Mouse (Mus musculus) megakaryocyte, embryonic 14.5 days (primary cell): ENCODE results near the gene Galnt2. TPM values are rescaled to one million over a fixed set of nuclear protein-coding genes. Genes with fewer than 3 reads are reported as not detected.

ENCODE experiments used
- H3K27me3 ChIP-seq: replicated peaks from 2 replicates; pipeline ENCODE3; 2012; ENCODE audit warnings: inconsistent platforms
- H3K36me3 ChIP-seq: replicated peaks from 2 replicates; pipeline ENCODE3; 2012; ENCODE audit warnings: low read length, inconsistent platforms, mixed read lengths
- H3K4me1 ChIP-seq: 2 replicates; pipeline ENCODE4 v1.6.1; 2012; ENCODE audit warnings: inconsistent platforms
- H3K4me3 ChIP-seq: replicated peaks from 2 replicates; pipeline ENCODE3; 2012; ENCODE audit warnings: moderate library complexity, mild to moderate bottlenecking, inconsistent platforms
- H3K9me3 ChIP-seq: 2 replicates; pipeline ENCODE4 v1.6.1; 2012; ENCODE audit warnings: inconsistent platforms
- FLI1 ChIP-seq: IDR thresholded peaks from 2 replicates; pipeline ENCODE4 v1.6.1; 2012; ENCODE audit warnings: low read length, inconsistent platforms, mixed read lengths
- GATA1 ChIP-seq: IDR thresholded peaks from 3 replicates; pipeline ENCODE4 v1.6.1; 2012; ENCODE audit warnings: mixed read lengths, low read length, inconsistent platforms, borderline replicate concordance
- polyA plus RNA-seq: library from polyadenylated mRNA; stranded (reverse); fragments of >175 nt; gene quantifications from 2 replicates; pipeline ENCODE4 v1.2.3, GENCODE M21; 2012; ENCODE audit warnings: low replicate concordance; ENCODE audit not compliant: insufficient read depth

The Galnt2 gene
- polyA plus RNA-seq, 1 experiment: 143 TPM

GRCm38 (mm10) chr8:124348087-124348486, 116.9 kb downstream of the Galnt2 start:
- TF ChIP-seq GATA1 (no peak), FLI1 (no peak)
- H3K4me3 ChIP-seq: no peak overlapping the region

GRCm38 (mm10) chr8:124349663-124350062, 118.5 kb downstream of the Galnt2 start:
- Histone ChIP-seq H3K4me3 (peak overlapping the region; percentile 38), H3K36me3 (peaks cover 32% of the 10 kb centered on the region), H3K4me1 (peaks cover 50% of the 10 kb centered on the region), H3K27me3 (peaks cover 13% of the 10 kb centered on the region), H3K9me3 (no peaks in the 10 kb centered on the region)
- no peak for TF ChIP-seq GATA1
- no peak for TF ChIP-seq FLI1

More at GRCm38 (mm10) chr8:124348087-124348486, 116.9 kb downstream of the Galnt2 start:
- H3K4me1 ChIP-seq: peaks cover 60% of the 10 kb centered on the region
- no peaks in the 10 kb centered on the region for H3K9me3 ChIP-seq
- peaks cover 9% of the 10 kb centered on the region for H3K27me3 ChIP-seq
- H3K36me3 ChIP-seq: peaks cover 48% of the 10 kb centered on the region

- H3K4me1 ChIP-seq: peaks cover 33% of the 10 kb centered on the region
- TF ChIP-seq GATA1 (no peak), FLI1 (no peak)
- H3K9me3 ChIP-seq: peaks cover 6% of the 10 kb centered on the region
- peaks cover 12% of the 10 kb centered on the region for H3K36me3 ChIP-seq
- peaks cover 24% of the 10 kb centered on the region for H3K27me3 ChIP-seq
- H3K4me3 ChIP-seq: no peak overlapping the region
These were observed 120.4 kb downstream of the Galnt2 start for GRCm38 (mm10) chr8:124351636-124352035.

- Histone ChIP-seq H3K4me1 (no peaks in the 10 kb centered on the region; the same call in 1 of the 2 replicates), H3K36me3 (no peaks in the 10 kb centered on the region), H3K27me3 (peaks cover 41% of the 10 kb centered on the region), H3K9me3 (peaks cover 8% of the 10 kb centered on the region), H3K4me3 (no peak overlapping the region)
- TF ChIP-seq GATA1 (no peak), FLI1 (no peak)
These were observed 129.7 kb downstream of the Galnt2 start for GRCm38 (mm10) chr8:124360911-124361310.

- H3K4me1 ChIP-seq: no peaks in the 10 kb centered on the region; the same call in 1 of the 2 replicates
- H3K9me3 ChIP-seq: peaks cover 4% of the 10 kb centered on the region; the same call in 1 of the 2 replicates
- TF ChIP-seq FLI1: no peak
- TF ChIP-seq GATA1: no peak
- H3K27me3 ChIP-seq: peaks cover 39% of the 10 kb centered on the region
- H3K4me3 ChIP-seq: no peak overlapping the region
- H3K36me3 ChIP-seq: no peaks in the 10 kb centered on the region
These were observed 130.7 kb downstream of the Galnt2 start for GRCm38 (mm10) chr8:124361773-124362427.

GRCm38 (mm10) chr8:124362589-124362988, 131.4 kb downstream of the Galnt2 start:
- TF ChIP-seq GATA1 (no peak), FLI1 (no peak)
- Histone ChIP-seq H3K9me3 (peaks cover 4% of the 10 kb centered on the region; the same call in 1 of the 2 replicates), H3K4me3 (no peak overlapping the region), H3K27me3 (peaks cover 39% of the 10 kb centered on the region), H3K36me3 (no peaks in the 10 kb centered on the region), H3K4me1 (peaks cover 3% of the 10 kb centered on the region)

- no peak overlapping the region for H3K4me3 ChIP-seq
- H3K27me3 ChIP-seq: peaks cover 39% of the 10 kb centered on the region
- H3K4me1 ChIP-seq: peaks cover 10% of the 10 kb centered on the region
- TF ChIP-seq GATA1 (no peak), FLI1 (no peak)
- no peaks in the 10 kb centered on the region for H3K36me3 ChIP-seq
- H3K9me3 ChIP-seq: peaks cover 4% of the 10 kb centered on the region; the same call in 1 of the 2 replicates
These were observed 132.1 kb downstream of the Galnt2 start for GRCm38 (mm10) chr8:124363337-124363736.

- peaks cover 28% of the 10 kb centered on the region for H3K27me3 ChIP-seq
- no peaks in the 10 kb centered on the region for H3K36me3 ChIP-seq
- no peak overlapping the region for H3K4me3 ChIP-seq
- peaks cover 13% of the 10 kb centered on the region for H3K4me1 ChIP-seq
- TF ChIP-seq GATA1 (no peak), FLI1 (no peak)
- no peaks in the 10 kb centered on the region for H3K9me3 ChIP-seq
These were observed 137.0 kb downstream of the Galnt2 start for GRCm38 (mm10) chr8:124368213-124368612.

GRCm38 (mm10) chr8:124370422-124371183, 139.4 kb downstream of the Galnt2 start:
- Histone ChIP-seq H3K36me3 (no peaks in the 10 kb centered on the region), H3K4me3 (no peak overlapping the region), H3K27me3 (peaks cover 29% of the 10 kb centered on the region), H3K4me1 (peaks cover 35% of the 10 kb centered on the region), H3K9me3 (no peaks in the 10 kb centered on the region)
- TF ChIP-seq GATA1 (no peak), FLI1 (no peak)
